Mouse (Mus musculus) liver, embryonic 14.5 days (tissue): ENCODE results near the gene Chid1. TPM values are rescaled to one million over a fixed set of nuclear protein-coding genes. Genes with fewer than 3 reads are reported as not detected.
A peak's percentile ranks its signal among the peaks of the same experiment; 100 is the strongest.

ENCODE experiments used
- ATAC-seq: fragments of 200-750 bp; cut with Nextera tagmentation; 2 replicates; pipeline ENCODE4 v1.8.0; 2017; ENCODE audit warnings: moderate number of reproducible peaks, mild to moderate bottlenecking, moderate library complexity; ENCODE audit not compliant: insufficient read depth
- DNase-seq, 3 experiments: peaks; one replicate each; pipeline ENCODE4 v3.0.0-alpha.2; 2012 to 2013; ENCODE audit warnings: low read depth in 3 of 3, low spot score in 3 of 3
- H3K27ac ChIP-seq: fragments of 300-500 bp; sonication (generic); 2 replicates; pipeline ENCODE4 v1.5.1; 2014; ENCODE audit warnings: moderate library complexity, mild to moderate bottlenecking, control low read depth, inconsistent platforms
- H3K27me3 ChIP-seq: fragments of 300-500 bp; sonication (generic); 2 replicates; pipeline ENCODE4 v1.6.1; 2014; ENCODE audit warnings: mild to moderate bottlenecking, low read length, moderate library complexity; ENCODE audit not compliant: control insufficient read depth, insufficient read depth
- H3K36me3 ChIP-seq: fragments of 300-500 bp; sonication (generic); replicated peaks from 2 replicates; pipeline ENCODE4 v1.6.1; 2014; ENCODE audit warnings: low read depth; ENCODE audit not compliant: control insufficient read depth, insufficient read depth
- H3K4me1 ChIP-seq, 2 experiments: fragments of 200-500 bp in 1 of 2; fragments of 300-500 bp in 1 of 2; sonication (generic) in 1 of 2; replicated peaks; 2 replicates each; pipeline ENCODE4 v1.6.1; 2012 to 2014; ENCODE audit warnings: antibody characterized with exemption in 1 of 2, inconsistent platforms in 1 of 2, low read length in 1 of 2; ENCODE audit not compliant: control insufficient read depth in 2 of 2, insufficient read depth in 2 of 2
- H3K4me2 ChIP-seq: fragments of 300-500 bp; sonication (generic); 2 replicates; pipeline ENCODE4 v1.6.1; 2014; ENCODE audit warnings: low read depth, mild to moderate bottlenecking, control low read depth, moderate library complexity
- H3K4me3 ChIP-seq, 2 experiments: fragments of 200-500 bp in 1 of 2; fragments of 300-500 bp in 1 of 2; sonication (generic) in 1 of 2; 2 replicates each; pipeline ENCODE4 v1.5.1; 2012 to 2014; ENCODE audit warnings: low read depth in 2 of 2, low read length in 2 of 2, mild to moderate bottlenecking in 2 of 2, control low read depth in 1 of 2, inconsistent platforms in 1 of 2, moderate library complexity in 1 of 2; ENCODE audit not compliant: insufficient read depth in 1 of 2
- H3K9ac ChIP-seq: fragments of 300-500 bp; sonication (generic); replicated peaks from 2 replicates; pipeline ENCODE4 v1.6.1; 2014; ENCODE audit warnings: mild to moderate bottlenecking, control low read depth, moderate library complexity
- H3K9me3 ChIP-seq: fragments of 300-500 bp; sonication (generic); 2 replicates; pipeline ENCODE4 v1.6.1; 2016; ENCODE audit warnings: low read length, mixed read lengths; ENCODE audit not compliant: control insufficient read depth
- CTCF ChIP-seq: IDR thresholded peaks from 2 replicates; pipeline ENCODE4 v1.5.1; 2016; ENCODE audit warnings: antibody characterized with exemption, low read depth, control low read depth
- EP300 ChIP-seq: IDR thresholded peaks from 2 replicates; pipeline ENCODE4 v1.6.1; 2016; ENCODE audit warnings: antibody characterized with exemption, low read depth
- WGBS: fragments of 180-500 bp; shearing (Covaris S2); extraction: QIAGEN DNeasy Blood & Tissue Kit; methylation state at CpG from one replicate; pipeline ENCODE4 v1.1.7; 2014; ENCODE audit not compliant: insufficient replicate concordance; 5-methylcytosine and 5-hydroxymethylcytosine counted together
- polyA plus RNA-seq, 2 experiments: library from polyadenylated mRNA; depleted of rRNA in 1 of 2; stranded (reverse) in 1 of 2; unstranded in 1 of 2; fragments of >200 nt; fragmentation: Nextera tagmentation in 1 of 2; extraction: Ambion mirVana in 1 of 2; gene quantifications; 2 replicates each; pipeline versions ENCODE4 v1.2.1 to v1.2.3; 2012 to 2014

The Chid1 gene
- polyA plus RNA-seq, 2 experiments, result 12.1 to 23.0 TPM

GRCm38 (mm10) chr7:141460391-141461113 lies 79.1 kb downstream of the Chid1 start, which contains the start of gene Cracr2b:
TSS of gene Cracr2b (plus strand) at chr7:141461094.
- H3K27me3 ChIP-seq, result peaks cover 54% of the 10 kb centered on the region
- no peak within 1 kb of the TSS for H3K27ac ChIP-seq
- H3K4me1 ChIP-seq, result peaks cover 4 to 7% of the 10 kb centered on the region in 2 experiments

GRCm38 (mm10) chr7:141460001-141460390 lies 79.7 kb downstream of the Chid1 start:
- ATAC-seq (no peak), DNase-seq (no peak)
- no peak overlapping the region for H3K4me3 ChIP-seq
- H3K36me3 ChIP-seq, result no peaks in the 10 kb centered on the region
- WGBS, result 63% methylated on average over 5 of the region's 5 CpGs
- H3K4me1 ChIP-seq, result peaks cover 4 to 7% of the 10 kb centered on the region in 2 experiments
- H3K4me2 ChIP-seq, result no peak overlapping the region
- no peak for TF ChIP-seq CTCF
- no peak for TF ChIP-seq EP300
- H3K27me3 ChIP-seq, result peaks cover 49% of the 10 kb centered on the region
- H3K27ac ChIP-seq, result no peak overlapping the region
- H3K9ac ChIP-seq, result no peak overlapping the region
- no peaks in the 10 kb centered on the region for H3K9me3 ChIP-seq

More at GRCm38 (mm10) chr7:141460391-141461113, 79.1 kb downstream of the Chid1 start, which contains the start of gene Cracr2b:
- H3K4me3 ChIP-seq, result peak within 1 kb of the TSS; percentile 13 to 52; a peak in 3 of 4 replicates
- no peaks in the 10 kb centered on the region for H3K36me3 ChIP-seq
- H3K9me3 ChIP-seq, result no peaks in the 10 kb centered on the region
- ATAC-seq, result no peak
- peak within 1 kb of the TSS; percentile 55 for H3K4me2 ChIP-seq
- TF ChIP-seq CTCF (no peak), EP300 (no peak)
- peak within 1 kb of the TSS; percentile 21; the same call in 1 of the 2 replicates for H3K9ac ChIP-seq
- no peak for DNase-seq
- 57% methylated on average over 15 of the region's 15 CpGs for WGBS

GRCm38 (mm10) chr7:141459301-141459711 lies 80.4 kb downstream of the Chid1 start:
- DNase-seq (no peak), ATAC-seq (no peak)
- Histone ChIP-seq H3K9ac (no peak overlapping the region), H3K36me3 (no peaks in the 10 kb centered on the region), H3K27me3 (peaks cover 42% of the 10 kb centered on the region), H3K4me3 (no peak overlapping the region), H3K4me2 (no peak overlapping the region), H3K9me3 (no peaks in the 10 kb centered on the region), H3K27ac (no peak overlapping the region), H3K4me1 (peaks cover 7 to 12% of the 10 kb centered on the region in 2 experiments)
- TF ChIP-seq EP300, result no peak
- TF ChIP-seq CTCF, result no peak
- WGBS, result 88% methylated on average over 17 of the region's 17 CpGs

GRCm38 (mm10) chr7:141458661-141459060 lies 81.0 kb downstream of the Chid1 start:
- WGBS, result 87% methylated on average over 11 of the region's 11 CpGs
- Histone ChIP-seq H3K27me3 (peaks cover 36% of the 10 kb centered on the region), H3K27ac (no peak overlapping the region), H3K9me3 (no peaks in the 10 kb centered on the region), H3K36me3 (no peaks in the 10 kb centered on the region), H3K4me2 (no peak overlapping the region), H3K4me1 (peaks cover 7 to 12% of the 10 kb centered on the region in 2 experiments), H3K9ac (no peak overlapping the region), H3K4me3 (no peak overlapping the region)
- DNase-seq (no peak), ATAC-seq (no peak)
- TF ChIP-seq CTCF (no peak), EP300 (no peak)

- Histone ChIP-seq H3K4me1 (peaks cover 7 to 12% of the 10 kb centered on the region in 2 experiments), H3K4me3 (no peak overlapping the region), H3K27me3 (peaks cover 30% of the 10 kb centered on the region), H3K36me3 (no peaks in the 10 kb centered on the region), H3K27ac (no peak overlapping the region), H3K9me3 (no peaks in the 10 kb centered on the region), H3K4me2 (no peak overlapping the region), H3K9ac (no peak overlapping the region)
- no peak for ATAC-seq
- no peak for DNase-seq
- 75% methylated on average over 15 of the region's 15 CpGs for WGBS
- TF ChIP-seq CTCF, result peak; percentile 86
- TF ChIP-seq EP300, result no peak
These were observed 81.5 kb downstream of the Chid1 start for GRCm38 (mm10) chr7:141457986-141458660.
